ENCODE assay signal across 9 mouse cellular contexts in the genomic region with DNA sequence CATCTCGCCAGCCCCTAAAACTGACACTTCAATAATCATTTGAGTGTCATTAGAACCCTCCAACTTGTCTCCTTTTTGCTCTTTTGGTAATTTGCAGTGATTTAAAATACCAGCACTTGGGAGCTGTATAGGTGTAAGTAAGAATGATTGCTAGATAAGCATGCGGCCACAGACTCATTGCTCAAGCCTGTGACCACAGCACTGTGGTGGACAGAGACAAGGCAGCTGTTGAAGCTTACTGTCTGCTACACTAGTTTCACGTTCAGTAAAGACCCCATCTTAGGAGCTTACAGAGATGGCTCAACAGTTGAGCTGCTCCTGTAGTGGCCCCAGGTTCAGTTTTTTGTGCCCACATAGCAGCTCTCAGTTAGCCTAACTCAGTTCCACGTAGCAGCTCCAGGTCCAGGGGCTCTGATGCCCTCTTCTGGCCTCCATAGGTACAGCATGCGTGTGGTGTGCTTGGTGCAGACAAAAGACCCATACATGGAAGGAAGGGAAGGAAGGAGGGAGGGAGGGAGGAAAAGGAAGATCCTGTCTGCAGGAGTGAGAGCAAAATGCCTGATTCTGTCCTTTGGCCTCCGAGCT. TPM values are rescaled to one million over a fixed set of nuclear protein-coding genes. Genes with fewer than 3 reads are reported as not detected.
A peak's percentile ranks its signal among the peaks of the same experiment; 100 is the strongest.
DNase-seq lines count a peak whose midpoint lies in the region; ATAC-seq and TF ChIP-seq lines count a peak whose summit lies in the region.
"Had no signal": no experiment of that assay in that cellular context is flagged by ENCODE, and none has a peak within 500 bp of the region (broad histone marks: within the 10 kb centered on the region; RNA-seq: fewer than 3 reads in every experiment).

No protein-coding gene starts in this region.

- H3K9ac ChIP-seq in midbrain, embryonic 11.5 days (ENCODE audit: low read length) = no peak overlapping the region

- intact Hi-C loops in left cerebral cortex, postnatal 14 days (cut with DNase I) = loop anchor here (5.0 to 10.0 kb wide), 2 partner anchors 111 to 223 kb away; a partner anchor contains a TSS

- no peaks in the 10 kb centered on the region for H3K9me3 ChIP-seq in forebrain, embryonic 10.5 days
- no peaks in the 10 kb centered on the region for H3K9me3 ChIP-seq in hindbrain, embryonic 10.5 days
- H3K9me3 ChIP-seq in midbrain, embryonic 11.5 days (ENCODE audit: control insufficient read depth, low read length) = no peaks in the 10 kb centered on the region

- H3K4me3 ChIP-seq in spleen, adult 2 months (ENCODE audit: extremely low read depth, insufficient read depth, insufficient read length) = no peak overlapping the region
- H3K4me3 ChIP-seq in forebrain, embryonic 10.5 days = no peak overlapping the region
- H3K4me3 ChIP-seq in hindbrain, embryonic 10.5 days = no peak overlapping the region
- H3K4me3 ChIP-seq in midbrain, embryonic 11.5 days (ENCODE audit: low read depth, low read length) = no peak overlapping the region
- H3K4me3 ChIP-seq in small intestine, adult 2 months (ENCODE audit: low read depth, low read length) = no peak overlapping the region

- TF ChIP-seq CTCF in spleen, adult 2 months (IDR thresholded peaks at IDR 0.05; ENCODE audit: extremely low read depth, insufficient read depth, insufficient read length, insufficient replicate concordance) = peak; percentile 43; the same call in 1 of the 2 replicates
- peak; percentile 65; the same call in 1 of the 2 replicates for TF ChIP-seq CTCF in small intestine, adult 2 months (IDR thresholded peaks at IDR 0.05; ENCODE audit: extremely low read depth, insufficient read length, insufficient replicate concordance, low read depth, low read length)

- no peak overlapping the region for H3K27ac ChIP-seq in spleen, adult 2 months (ENCODE audit: insufficient read depth, low read length)
- H3K27ac ChIP-seq in forebrain, embryonic 10.5 days = peak overlapping the region; percentile 26
- H3K27ac ChIP-seq in hindbrain, embryonic 10.5 days = peak overlapping the region; percentile 69
- no peak overlapping the region for H3K27ac ChIP-seq in midbrain, embryonic 11.5 days (ENCODE audit: low read depth, low read length)
- no peak overlapping the region for H3K27ac ChIP-seq in small intestine, adult 2 months (ENCODE audit: insufficient read depth, low read depth, low read length)
- H3K27ac ChIP-seq: macrophage had no signal

- no peak overlapping the region for H3K4me2 ChIP-seq in midbrain, embryonic 11.5 days

- H3K4me1 ChIP-seq in spleen, adult 2 months (ENCODE audit: control insufficient read depth, insufficient read depth, insufficient read length) = no peaks in the 10 kb centered on the region
- no peaks in the 10 kb centered on the region for H3K4me1 ChIP-seq in forebrain, embryonic 10.5 days
- H3K4me1 ChIP-seq in hindbrain, embryonic 10.5 days (replicated peaks) = no peaks in the 10 kb centered on the region
- H3K4me1 ChIP-seq in midbrain, embryonic 11.5 days (ENCODE audit: control insufficient read depth, insufficient read depth, low read length) = no peaks in the 10 kb centered on the region
- H3K4me1 ChIP-seq in small intestine, adult 2 months (ENCODE audit: control insufficient read depth, insufficient read depth, insufficient read length, low read length) = no peaks in the 10 kb centered on the region

- no peaks in the 10 kb centered on the region for H3K27me3 ChIP-seq in spleen, adult 2 months (ENCODE audit: control insufficient read depth, insufficient read depth, low read length)
- no peaks in the 10 kb centered on the region for H3K27me3 ChIP-seq in forebrain, embryonic 10.5 days (ENCODE audit: poor library complexity, severe bottlenecking)
- no peaks in the 10 kb centered on the region for H3K27me3 ChIP-seq in hindbrain, embryonic 10.5 days (ENCODE audit: insufficient read depth, poor library complexity, severe bottlenecking)
- H3K27me3 ChIP-seq in midbrain, embryonic 11.5 days (ENCODE audit: control insufficient read depth, insufficient read depth, low read length) = no peaks in the 10 kb centered on the region
- no peaks in the 10 kb centered on the region for H3K27me3 ChIP-seq in small intestine, adult 2 months (ENCODE audit: control insufficient read depth, insufficient read depth, low read length)

- TF ChIP-seq POLR2A in spleen, adult 2 months (IDR thresholded peaks at IDR 0.05; ENCODE audit: low read depth, low read length) = no peak
- no peak for TF ChIP-seq POLR2A in small intestine, adult 2 months (IDR thresholded peaks at IDR 0.05; ENCODE audit: low read depth, low read length)

- WGBS in spleen, adult 2 months = 63% methylated on average over 6 of the region's 6 CpGs
- WGBS in forebrain, embryonic 10.5 days = 55% methylated on average over 6 of the region's 6 CpGs
- WGBS in hindbrain, embryonic 10.5 days = 56% methylated on average over 6 of the region's 6 CpGs
- WGBS in midbrain, embryonic 11.5 days = 62% methylated on average over 6 of the region's 6 CpGs
- 58% methylated on average over 6 of the region's 6 CpGs for WGBS in small intestine, adult 2 months

- peak; percentile 73 for ATAC-seq in midbrain, embryonic 11.5 days (ENCODE audit: low FRiP score)

- peaks cover 30% of the 10 kb centered on the region for H3K36me3 ChIP-seq in spleen, adult 2 months (ENCODE audit: control insufficient read depth, insufficient read depth, low read length)
- H3K36me3 ChIP-seq in forebrain, embryonic 10.5 days (replicated peaks) = peaks cover 99% of the 10 kb centered on the region
- peaks cover 98% of the 10 kb centered on the region for H3K36me3 ChIP-seq in hindbrain, embryonic 10.5 days
- peaks cover 14% of the 10 kb centered on the region for H3K36me3 ChIP-seq in midbrain, embryonic 11.5 days (ENCODE audit: control insufficient read depth, insufficient read depth, low read length)
- peaks cover 59% of the 10 kb centered on the region for H3K36me3 ChIP-seq in small intestine, adult 2 months (ENCODE audit: control insufficient read depth, insufficient read depth, low read length)

- peak in 1 of 2 experiments; percentile 34 for DNase-seq in spleen, adult 2 months (ENCODE audit: low read depth in 1 of 2, low spot score in 2 of 2)
- no peak for DNase-seq in spleen, adult 12 weeks (ENCODE audit: low spot score)
- DNase-seq in c-Kit-positive CD71-positive TER-119-positive erythroid progenitor cells, embryonic 14.5 days (ENCODE audit: low spot score) = peak; percentile 46
- DNase-seq in forebrain, embryonic 10.5 days (ENCODE audit: extremely low spot score, low spot score) = peak; percentile 68
- DNase-seq in hindbrain, embryonic 10.5 days (ENCODE audit: low spot score) = peak; percentile 76
- peak; percentile 75 to 90 for DNase-seq in left cerebral cortex, postnatal 14 days (ENCODE audit: low spot score in 2 of 2)
- peak; percentile 95 for DNase-seq in midbrain, embryonic 11.5 days (ENCODE audit: low spot score, missing footprints)

RNA-seq across cellular contexts. Expression of a gene that starts 24.0 kb away (rescaled TPM):
- polyA plus RNA-seq in spleen, adult 2 months (2012; rRNA removed) = 139 and 197 TPM in 2 replicates
- polyA plus RNA-seq in forebrain, embryonic 10.5 days (2016; fragmentation: Nextera tagmentation; extraction: Ambion mirVana) = 1,567 and 1,577 TPM in 2 replicates
- polyA plus RNA-seq in hindbrain, embryonic 10.5 days (2016; fragmentation: Nextera tagmentation; extraction: Ambion mirVana) = 2,059 and 2,773 TPM in 2 replicates
- 1,000 to 10,000 TPM; 1,395 to 1,474 TPM for total RNA-seq in left cerebral cortex, postnatal 14 days (2021)
- polyA plus RNA-seq in midbrain, embryonic 11.5 days (2014; fragmentation: Nextera tagmentation; extraction: Ambion mirVana) = 2,717 and 2,900 TPM in 2 replicates
- polyA plus RNA-seq in small intestine, adult 2 months (2012; rRNA removed) = 599 and 1,328 TPM in 2 replicates

RNA-seq across cellular contexts. Expression of a gene that starts 29.8 kb away (rescaled TPM):
- 40.6 and 48.1 TPM in 2 replicates for polyA plus RNA-seq in spleen, adult 2 months (2012; rRNA removed)
- 23.7 and 23.8 TPM in 2 replicates for polyA plus RNA-seq in forebrain, embryonic 10.5 days (2016; fragmentation: Nextera tagmentation; extraction: Ambion mirVana)
- polyA plus RNA-seq in hindbrain, embryonic 10.5 days (2016; fragmentation: Nextera tagmentation; extraction: Ambion mirVana) = 15.1 and 16.2 TPM in 2 replicates
- 10 to 100 TPM; 18.9 to 19.7 TPM for total RNA-seq in left cerebral cortex, postnatal 14 days (2021)
- 5.5 and 6.0 TPM in 2 replicates for polyA plus RNA-seq in midbrain, embryonic 11.5 days (2014; fragmentation: Nextera tagmentation; extraction: Ambion mirVana)
- polyA plus RNA-seq in small intestine, adult 2 months (2012; rRNA removed) = 24.9 and 33.6 TPM in 2 replicates

Comparison
In these comparisons a context has a peak if more than half of its experiments do, and no peak if none do; other contexts are left out.
1. H3K27ac ChIP-seq: peak in forebrain, embryonic 10.5 days (single experiment) and hindbrain, embryonic 10.5 days (single experiment); none in spleen, adult 2 months (single experiment), midbrain, embryonic 11.5 days (single experiment) and small intestine, adult 2 months (single experiment).